Mouse (Mus musculus): ENCODE results near the gene Ppm1l. TPM values are rescaled to one million over a fixed set of nuclear protein-coding genes. Genes with fewer than 3 reads are reported as not detected.

Gene Ppm1l
- polyA plus RNA-seq, 1 experiment = 6.8 TPM

DNA sequence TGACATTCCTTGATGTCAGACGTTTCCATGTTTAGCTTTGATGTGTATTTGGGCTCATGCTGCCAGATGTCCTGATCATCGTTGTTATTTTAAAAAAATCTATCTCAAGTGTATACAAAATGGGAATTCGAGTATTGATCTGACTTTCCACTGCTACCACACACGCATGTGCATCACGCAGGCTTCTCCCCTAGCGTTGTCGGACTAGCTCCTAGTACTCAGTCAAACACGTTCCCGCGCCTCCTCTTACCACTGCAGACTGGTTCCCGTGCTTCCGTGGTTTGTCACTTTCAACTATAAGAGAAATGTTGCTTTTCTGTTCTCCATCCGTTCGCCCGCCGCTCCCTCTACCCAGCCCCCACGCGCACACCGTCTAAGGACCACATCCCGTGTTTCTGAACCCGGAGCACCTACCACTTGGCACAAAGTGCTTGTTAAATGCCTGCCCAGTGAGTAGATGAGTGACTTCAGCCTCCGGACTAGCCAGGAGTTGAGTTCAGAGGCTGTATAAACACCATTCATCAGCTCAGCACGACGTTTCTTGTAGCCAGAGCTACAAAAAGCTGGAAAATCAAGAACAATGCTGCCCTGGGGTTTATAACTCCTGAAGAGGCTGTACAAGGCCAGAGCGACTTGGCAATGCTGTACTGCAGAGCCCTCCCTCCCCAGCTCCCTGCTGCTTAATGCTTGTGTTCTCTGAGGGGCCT lies 219.4 kb downstream of the Ppm1l start:
- TF ChIP-seq MYOD1 (IDR thresholded peaks at IDR 0.05; ENCODE audit: control insufficient read depth in 1 of 3, insufficient read length in 2 of 3, low read depth in 2 of 3) (no peak), USF1 (IDR thresholded peaks at IDR 0.05; ENCODE audit: low read depth) (no peak), TCF12 (IDR thresholded peaks at IDR 0.05; ENCODE audit: insufficient read depth, poor library complexity, severe bottlenecking) (no peak), TCF3 (IDR thresholded peaks at IDR 0.05; ENCODE audit: insufficient read length, low read depth) (no peak), SRF (IDR thresholded peaks at IDR 0.05; ENCODE audit: control insufficient read depth, insufficient read length, low read depth) (no peak), POLR2A (IDR thresholded peaks at IDR 0.05; ENCODE audit: insufficient read length, low read depth) (no peak), CEBPB (IDR thresholded peaks at IDR 0.05; ENCODE audit: insufficient read depth, poor library complexity, severe bottlenecking) (no peak), REST (IDR thresholded peaks at IDR 0.05; ENCODE audit: insufficient read depth, insufficient read length) (no peak), POLR2AphosphoS2 (IDR thresholded peaks at IDR 0.05; ENCODE audit: insufficient read length, low read depth) (no peak), MAX (IDR thresholded peaks at IDR 0.05; ENCODE audit: low read depth) (no peak), E2F4 (IDR thresholded peaks at IDR 0.05; ENCODE audit: insufficient read depth) (no peak)
- Histone ChIP-seq H3K4me2 (ENCODE audit: low read depth) (no peak overlapping the region), H3K4me3 (no peak overlapping the region), H3ac (ENCODE audit: control insufficient read depth, insufficient read length) (no peak overlapping the region), H3K36me3 (ENCODE audit: control insufficient read depth, insufficient read depth) (no peaks in the 10 kb centered on the region), H3K27me3 (ENCODE audit: control insufficient read depth, insufficient read depth, insufficient read length) (no peaks in the 10 kb centered on the region), H3K79me2 (ENCODE audit: control insufficient read depth, insufficient read depth) (no peaks in the 10 kb centered on the region)

DNA sequence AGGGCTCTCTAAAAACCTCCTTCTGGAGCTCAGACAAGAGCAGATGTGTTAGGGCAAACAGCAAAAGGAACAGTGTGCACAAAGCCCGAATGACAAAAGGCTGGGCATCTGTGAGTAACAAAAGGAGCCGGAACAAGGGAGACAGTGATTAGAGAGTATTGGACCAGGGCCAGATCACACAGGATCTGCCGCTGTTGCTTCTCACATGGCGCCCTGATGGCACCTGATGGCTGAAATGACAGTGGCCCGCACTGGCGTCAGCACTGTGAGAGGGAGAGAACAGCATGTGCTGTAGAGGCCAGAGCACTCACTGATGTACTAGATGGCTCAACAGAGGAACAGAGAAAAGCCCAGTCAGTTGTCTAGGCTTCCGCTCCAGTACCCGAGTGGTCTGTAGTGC lies 226.3 kb downstream of the Ppm1l start:
- H3K4me3 ChIP-seq = no peak overlapping the region
- no peak overlapping the region for H3ac ChIP-seq (ENCODE audit: control insufficient read depth, insufficient read length)
- H3K36me3 ChIP-seq (ENCODE audit: control insufficient read depth, insufficient read depth) = no peaks in the 10 kb centered on the region
- no peaks in the 10 kb centered on the region for H3K79me2 ChIP-seq (ENCODE audit: control insufficient read depth, insufficient read depth)
- H3K4me2 ChIP-seq (ENCODE audit: low read depth) = no peak overlapping the region
- TF ChIP-seq TCF3 (IDR thresholded peaks at IDR 0.05; ENCODE audit: insufficient read length, low read depth) (no peak), REST (IDR thresholded peaks at IDR 0.05; ENCODE audit: insufficient read depth, insufficient read length) (no peak), MAX (IDR thresholded peaks at IDR 0.05; ENCODE audit: low read depth) (no peak), TCF12 (IDR thresholded peaks at IDR 0.05; ENCODE audit: insufficient read depth, poor library complexity, severe bottlenecking) (no peak), CEBPB (IDR thresholded peaks at IDR 0.05; ENCODE audit: insufficient read depth, poor library complexity, severe bottlenecking) (no peak)
- H3K27me3 ChIP-seq (ENCODE audit: control insufficient read depth, insufficient read depth, insufficient read length) = no peaks in the 10 kb centered on the region

DNA sequence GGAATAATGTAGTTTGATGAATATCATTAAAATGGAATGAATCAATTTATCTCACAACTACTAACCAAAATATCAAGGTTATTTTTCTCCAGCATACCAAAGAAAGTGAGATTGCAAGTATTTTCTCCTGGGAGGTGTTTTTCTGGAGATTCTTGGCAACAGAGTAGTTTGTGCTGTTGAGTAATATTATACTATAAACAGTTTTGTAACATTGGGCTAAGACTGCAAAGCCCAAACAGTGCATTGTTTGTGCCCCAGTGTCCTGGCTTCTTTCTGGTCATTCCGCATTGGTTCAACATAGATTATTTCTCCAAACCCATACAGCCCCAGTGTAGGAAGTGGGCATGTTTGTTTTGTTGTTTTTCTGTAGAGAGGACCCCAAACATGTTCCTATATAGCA lies 227.1 kb downstream of the Ppm1l start:
- H3K79me2 ChIP-seq (ENCODE audit: control insufficient read depth, insufficient read depth) = no peaks in the 10 kb centered on the region
- no peak overlapping the region for H3K4me2 ChIP-seq (ENCODE audit: low read depth)
- H3K36me3 ChIP-seq (ENCODE audit: control insufficient read depth, insufficient read depth) = no peaks in the 10 kb centered on the region
- no peak for TF ChIP-seq MYOD1 (IDR thresholded peaks at IDR 0.05; ENCODE audit: control insufficient read depth in 1 of 3, insufficient read length in 2 of 3, low read depth in 2 of 3)
- TF ChIP-seq E2F4 (IDR thresholded peaks at IDR 0.05; ENCODE audit: insufficient read depth) = no peak
- TF ChIP-seq REST (IDR thresholded peaks at IDR 0.05; ENCODE audit: insufficient read depth, insufficient read length) = no peak
- TF ChIP-seq CEBPB (IDR thresholded peaks at IDR 0.05; ENCODE audit: insufficient read depth, poor library complexity, severe bottlenecking) = no peak
- TF ChIP-seq TCF12 (IDR thresholded peaks at IDR 0.05; ENCODE audit: insufficient read depth, poor library complexity, severe bottlenecking) = no peak
- TF ChIP-seq POLR2AphosphoS2 (IDR thresholded peaks at IDR 0.05; ENCODE audit: insufficient read length, low read depth) = no peak
- TF ChIP-seq MAX (IDR thresholded peaks at IDR 0.05; ENCODE audit: low read depth) = no peak
- no peak for TF ChIP-seq MYOG (IDR thresholded peaks at IDR 0.05; ENCODE audit: control insufficient read depth in 1 of 3, insufficient read depth in 1 of 3, insufficient read length in 2 of 3, low read depth in 2 of 3)
- TF ChIP-seq SRF (IDR thresholded peaks at IDR 0.05; ENCODE audit: control insufficient read depth, insufficient read length, low read depth) = no peak
- no peak for TF ChIP-seq POLR2A (IDR thresholded peaks at IDR 0.05; ENCODE audit: insufficient read length, low read depth)
- no peak for TF ChIP-seq USF1 (IDR thresholded peaks at IDR 0.05; ENCODE audit: low read depth)
- no peak for TF ChIP-seq TCF3 (IDR thresholded peaks at IDR 0.05; ENCODE audit: insufficient read length, low read depth)
- no peaks in the 10 kb centered on the region for H3K27me3 ChIP-seq (ENCODE audit: control insufficient read depth, insufficient read depth, insufficient read length)
- H3ac ChIP-seq (ENCODE audit: control insufficient read depth, insufficient read length) = no peak overlapping the region
- H3K4me3 ChIP-seq = no peak overlapping the region

DNA sequence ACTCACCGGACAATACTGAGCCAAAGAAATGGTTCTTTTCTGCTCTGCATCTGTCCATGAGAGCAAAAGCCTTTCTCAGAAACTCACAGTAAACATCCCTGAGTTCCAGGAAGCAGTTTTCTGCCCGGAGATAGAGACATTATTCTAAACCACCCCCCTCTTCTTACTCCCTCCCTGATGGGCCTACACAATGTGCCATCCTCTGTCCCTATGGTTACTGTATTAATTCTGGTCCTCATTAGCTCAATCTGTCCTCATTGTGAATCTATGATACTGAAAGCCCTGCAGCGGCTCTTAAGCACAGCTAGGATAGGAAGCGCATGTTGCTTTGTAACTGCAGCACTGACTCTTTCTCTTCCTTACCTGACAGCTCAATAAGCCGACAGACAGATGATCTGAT lies 228.4 kb downstream of the Ppm1l start:
- TF ChIP-seq SRF (IDR thresholded peaks at IDR 0.05; ENCODE audit: control insufficient read depth, insufficient read length, low read depth) (no peak), TCF12 (IDR thresholded peaks at IDR 0.05; ENCODE audit: insufficient read depth, poor library complexity, severe bottlenecking) (no peak), MAX (IDR thresholded peaks at IDR 0.05; ENCODE audit: low read depth) (no peak), E2F4 (IDR thresholded peaks at IDR 0.05; ENCODE audit: insufficient read depth) (no peak), POLR2AphosphoS2 (IDR thresholded peaks at IDR 0.05; ENCODE audit: insufficient read length, low read depth) (no peak), TCF3 (IDR thresholded peaks at IDR 0.05; ENCODE audit: insufficient read length, low read depth) (no peak), CEBPB (IDR thresholded peaks at IDR 0.05; ENCODE audit: insufficient read depth, poor library complexity, severe bottlenecking) (no peak), USF1 (IDR thresholded peaks at IDR 0.05; ENCODE audit: low read depth) (no peak), MYOG (IDR thresholded peaks at IDR 0.05; ENCODE audit: control insufficient read depth in 1 of 3, insufficient read depth in 1 of 3, insufficient read length in 2 of 3, low read depth in 2 of 3) (no peak), REST (IDR thresholded peaks at IDR 0.05; ENCODE audit: insufficient read depth, insufficient read length) (no peak), MYOD1 (IDR thresholded peaks at IDR 0.05; ENCODE audit: control insufficient read depth in 1 of 3, insufficient read length in 2 of 3, low read depth in 2 of 3) (no peak), POLR2A (IDR thresholded peaks at IDR 0.05; ENCODE audit: insufficient read length, low read depth) (no peak)
- Histone ChIP-seq H3K4me2 (ENCODE audit: low read depth) (no peak overlapping the region), H3ac (ENCODE audit: control insufficient read depth, insufficient read length) (no peak overlapping the region), H3K79me2 (ENCODE audit: control insufficient read depth, insufficient read depth) (no peaks in the 10 kb centered on the region), H3K27me3 (ENCODE audit: control insufficient read depth, insufficient read depth, insufficient read length) (no peaks in the 10 kb centered on the region), H3K36me3 (ENCODE audit: control insufficient read depth, insufficient read depth) (no peaks in the 10 kb centered on the region), H3K4me3 (no peak overlapping the region)

All from myocyte (in vitro differentiated cells).